Mouse (Mus musculus) C2C12 (cell line): ENCODE measurements around the gene Lrmda. TPM values are rescaled to one million over a fixed set of nuclear protein-coding genes. Genes with fewer than 3 reads are reported as not detected.

Experiments used
- H3K27me3 ChIP-seq: one replicate; pipeline ENCODE4 v1.6.1; 2011; ENCODE audit not compliant: control insufficient read depth, insufficient read depth, insufficient read length
- H3K36me3 ChIP-seq: one replicate; pipeline ENCODE4 v1.6.1; 2011; ENCODE audit not compliant: control insufficient read depth, insufficient read depth
- H3K4me3 ChIP-seq: one replicate; pipeline ENCODE4 v1.5.1; 2011; ENCODE audit warnings: mild to moderate bottlenecking, control low read depth; ENCODE audit not compliant: poor library complexity, insufficient read depth, severe bottlenecking
- H3K79me2 ChIP-seq: one replicate; pipeline ENCODE4 v1.6.1; 2011; ENCODE audit not compliant: control insufficient read depth, insufficient read depth
- H3K79me3 ChIP-seq: one replicate; pipeline ENCODE4 v1.6.1; 2011; ENCODE audit warnings: low read depth, control low read depth
- H3ac ChIP-seq: one replicate; pipeline ENCODE3; 2011; ENCODE audit warnings: low read depth; ENCODE audit not compliant: control insufficient read depth, insufficient read length
- CEBPB ChIP-seq: IDR thresholded peaks from one replicate; pipeline ENCODE4 v1.6.1; 2011; ENCODE audit warnings: low read depth, mild to moderate bottlenecking, control low read depth, moderate library complexity
- CTCF ChIP-seq: IDR thresholded peaks from one replicate; pipeline ENCODE4 v1.5.1; 2011; ENCODE audit not compliant: control insufficient read depth, insufficient read depth, insufficient read length
- FOSL1 ChIP-seq: IDR thresholded peaks from one replicate; pipeline ENCODE4 v1.8.0; 2011; ENCODE audit warnings: mild to moderate bottlenecking, low read length; ENCODE audit not compliant: poor library complexity, insufficient read depth, severe bottlenecking
- MAX ChIP-seq: IDR thresholded peaks from one replicate; pipeline ENCODE4 v1.6.1; 2011; ENCODE audit warnings: mild to moderate bottlenecking, control low read depth
- MYOD1 ChIP-seq: IDR thresholded peaks from one replicate; pipeline ENCODE4 v1.6.1; 2011; ENCODE audit warnings: low read depth; ENCODE audit not compliant: control insufficient read depth, insufficient read length
- MYOG ChIP-seq: IDR thresholded peaks from one replicate; pipeline ENCODE4 v1.6.1; 2011; ENCODE audit not compliant: control insufficient read depth, insufficient read length; ENCODE audit errors: extremely low read depth
- USF1 ChIP-seq: IDR thresholded peaks from one replicate; pipeline ENCODE4 v1.6.1; 2011; ENCODE audit warnings: low read depth, mild to moderate bottlenecking, control low read depth, moderate library complexity
- polyA plus RNA-seq: library from polyadenylated mRNA; unstranded; fragments of >200 nt; fragmentation: generic; extraction: Trizol; gene quantifications from one replicate; pipeline ENCODE4 v1.2.1, GENCODE M21; 2012; ENCODE audit warnings: missing spikeins

The Lrmda gene
- polyA plus RNA-seq, 1 experiment, result not detected

GRCm38 (mm10) chr14:21999588-21999987 is 19.9 kb upstream of the Lrmda start:
- Histone ChIP-seq H3K27me3 (no peaks in the 10 kb centered on the region), H3K79me3 (no peaks in the 10 kb centered on the region), H3K36me3 (no peaks in the 10 kb centered on the region), H3K4me3 (no peak overlapping the region), H3ac (no peak overlapping the region), H3K79me2 (no peaks in the 10 kb centered on the region)
- no peak for TF ChIP-seq MYOD1

- Histone ChIP-seq H3K4me3 (no peak overlapping the region), H3K36me3 (no peaks in the 10 kb centered on the region), H3K79me2 (no peaks in the 10 kb centered on the region), H3K27me3 (no peaks in the 10 kb centered on the region), H3K79me3 (no peaks in the 10 kb centered on the region), H3ac (no peak overlapping the region)
- TF ChIP-seq MAX, result no peak
- TF ChIP-seq MYOG, result no peak
- no peak for TF ChIP-seq MYOD1
- TF ChIP-seq CEBPB, result no peak
- no peak for TF ChIP-seq FOSL1
- no peak for TF ChIP-seq CTCF
- no peak for TF ChIP-seq USF1
Measured at GRCm38 (mm10) chr14:22003231-22003630, 16.3 kb upstream of the Lrmda start.

- Histone ChIP-seq H3ac (no peak overlapping the region), H3K36me3 (no peaks in the 10 kb centered on the region), H3K79me3 (no peaks in the 10 kb centered on the region), H3K79me2 (no peaks in the 10 kb centered on the region), H3K27me3 (no peaks in the 10 kb centered on the region), H3K4me3 (no peak overlapping the region)
- TF ChIP-seq MYOD1 (no peak), USF1 (no peak), CTCF (no peak), CEBPB (no peak), MYOG (no peak), FOSL1 (no peak), MAX (no peak)
Measured at GRCm38 (mm10) chr14:22003631-22004030, 15.9 kb upstream of the Lrmda start.

- Histone ChIP-seq H3K79me2 (no peaks in the 10 kb centered on the region), H3K27me3 (no peaks in the 10 kb centered on the region), H3K36me3 (no peaks in the 10 kb centered on the region), H3K79me3 (no peaks in the 10 kb centered on the region), H3ac (no peak overlapping the region), H3K4me3 (no peak overlapping the region)
- TF ChIP-seq MYOG, result no peak
Measured at GRCm38 (mm10) chr14:22004943-22005342, 14.6 kb upstream of the Lrmda start.

- Histone ChIP-seq H3K79me2 (no peaks in the 10 kb centered on the region), H3K4me3 (no peak overlapping the region), H3K36me3 (no peaks in the 10 kb centered on the region), H3K79me3 (no peaks in the 10 kb centered on the region), H3ac (no peak overlapping the region), H3K27me3 (peaks cover 7% of the 10 kb centered on the region)
- TF ChIP-seq MAX (no peak), FOSL1 (no peak), MYOD1 (no peak), MYOG (no peak), CEBPB (no peak), CTCF (no peak), USF1 (no peak)
Measured at GRCm38 (mm10) chr14:22007006-22007405, 12.5 kb upstream of the Lrmda start.

- Histone ChIP-seq H3K4me3 (no peak overlapping the region), H3K36me3 (no peaks in the 10 kb centered on the region), H3K27me3 (peaks cover 18% of the 10 kb centered on the region), H3K79me3 (no peaks in the 10 kb centered on the region), H3K79me2 (no peaks in the 10 kb centered on the region), H3ac (no peak overlapping the region)
- TF ChIP-seq MAX, result no peak
- no peak for TF ChIP-seq MYOD1
Measured at GRCm38 (mm10) chr14:22014315-22014714, 5.2 kb upstream of the Lrmda start.

- Histone ChIP-seq H3K79me3 (no peaks in the 10 kb centered on the region), H3ac (no peak overlapping the region), H3K27me3 (peaks cover 22% of the 10 kb centered on the region), H3K4me3 (no peak overlapping the region), H3K79me2 (no peaks in the 10 kb centered on the region), H3K36me3 (no peaks in the 10 kb centered on the region)
- TF ChIP-seq MYOG (no peak), CEBPB (no peak), MYOD1 (no peak)
Measured at GRCm38 (mm10) chr14:22014781-22015180, 4.7 kb upstream of the Lrmda start.
